Mouse (Mus musculus): Measurements from ENCODE around the gene Trpc1. TPM values are rescaled to one million over a fixed set of nuclear protein-coding genes. Genes with fewer than 3 reads are reported as not detected.

Gene Trpc1
- polyA plus RNA-seq, 1 experiment from 2014 or later = 8.3 TPM

DNA sequence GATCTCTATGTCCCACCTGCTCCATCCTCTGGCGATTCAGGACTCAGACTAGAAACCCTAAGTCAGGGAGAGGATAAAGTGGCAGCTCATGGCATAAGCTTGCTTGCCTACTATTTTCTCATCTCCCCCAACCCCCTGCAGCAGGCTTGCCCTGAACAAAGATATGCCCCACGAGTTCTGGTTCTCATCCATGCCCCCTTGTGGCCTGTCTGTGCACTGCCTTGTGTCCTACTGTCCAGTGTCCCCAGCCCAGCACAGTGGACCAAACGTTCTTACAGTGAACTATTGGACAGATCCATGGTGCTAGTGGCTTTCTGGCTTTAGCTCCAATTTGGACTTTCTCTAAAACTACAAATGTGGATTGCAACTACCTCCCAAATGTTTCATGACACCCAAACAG, 62.1 kb downstream of the Trpc1 start:
- Histone ChIP-seq H3K36me3 (ENCODE audit: control insufficient read depth, insufficient read depth, low read length) (no peaks in the 10 kb centered on the region), H3K4me3 (ENCODE audit: low read depth, low read length) (no peak overlapping the region), H3K27ac (ENCODE audit: low read length) (no peak overlapping the region), H3K9me3 (replicated peaks; ENCODE audit: control insufficient read depth, low read length, poor library complexity, severe bottlenecking) (no peaks in the 10 kb centered on the region), H3K9ac (ENCODE audit: low read depth, low read length) (no peak overlapping the region), H3K4me2 (ENCODE audit: low read length) (no peak overlapping the region), H3K27me3 (ENCODE audit: control insufficient read depth, insufficient read depth, low read depth, low read length) (no peaks in the 10 kb centered on the region), H3K4me1 (ENCODE audit: control insufficient read depth, insufficient read depth, low read length) (no peaks in the 10 kb centered on the region)
- WGBS = 70% methylated on average over 3 of the region's 3 CpGs
- ATAC-seq = no peak

DNA sequence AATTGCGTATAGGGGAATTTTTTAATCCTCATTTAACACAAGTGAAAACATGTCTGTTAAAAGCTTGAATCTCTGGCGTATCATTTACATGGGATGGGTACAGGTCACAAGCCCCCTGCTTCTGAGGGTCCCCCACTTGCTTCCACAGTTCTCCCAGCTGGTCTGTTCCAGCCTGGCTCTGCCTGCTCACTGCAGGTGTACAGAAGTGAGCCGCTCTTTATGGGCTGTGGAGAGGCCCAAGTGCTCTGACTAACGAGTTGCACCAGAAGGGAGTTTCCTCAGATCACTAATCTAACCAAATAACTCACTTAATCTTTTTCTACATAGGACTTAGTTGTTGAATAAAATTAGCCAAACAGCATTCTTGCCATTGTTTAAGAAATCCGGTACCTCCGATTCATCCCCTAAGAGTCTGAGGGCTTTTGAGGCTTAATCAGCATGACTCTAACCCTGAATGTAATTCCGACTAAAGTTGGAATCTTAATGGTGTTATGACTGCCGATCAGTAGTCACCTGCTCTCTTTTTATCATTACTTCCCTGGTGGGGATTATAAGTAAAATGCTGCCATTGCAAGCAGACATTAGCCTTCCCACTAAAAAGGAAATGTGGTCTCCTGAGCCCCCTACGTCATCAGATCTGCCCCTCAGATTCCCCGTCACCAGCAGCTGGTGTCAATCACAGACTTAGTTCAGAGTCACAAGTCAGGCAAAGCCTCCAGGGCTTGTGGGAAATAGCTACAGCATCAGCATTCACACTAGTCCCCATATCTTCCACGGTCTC, 64.3 kb downstream of the Trpc1 start:
- WGBS = 19% methylated on average over 11 of the region's 11 CpGs
- no peak overlapping the region for H3K27ac ChIP-seq (ENCODE audit: low read length)
- no peaks in the 10 kb centered on the region for H3K4me1 ChIP-seq (ENCODE audit: control insufficient read depth, insufficient read depth, low read length)
- H3K27me3 ChIP-seq (ENCODE audit: control insufficient read depth, insufficient read depth, low read depth, low read length) = no peaks in the 10 kb centered on the region
- H3K9me3 ChIP-seq (replicated peaks; ENCODE audit: control insufficient read depth, low read length, poor library complexity, severe bottlenecking) = no peaks in the 10 kb centered on the region
- no peak overlapping the region for H3K4me3 ChIP-seq (ENCODE audit: low read depth, low read length)
- H3K9ac ChIP-seq (ENCODE audit: low read depth, low read length) = no peak overlapping the region
- no peak overlapping the region for H3K4me2 ChIP-seq (ENCODE audit: low read length)
- H3K36me3 ChIP-seq (ENCODE audit: control insufficient read depth, insufficient read depth, low read length) = no peaks in the 10 kb centered on the region
- ATAC-seq = peak; percentile 45; the same call in 1 of the 2 replicates

DNA sequence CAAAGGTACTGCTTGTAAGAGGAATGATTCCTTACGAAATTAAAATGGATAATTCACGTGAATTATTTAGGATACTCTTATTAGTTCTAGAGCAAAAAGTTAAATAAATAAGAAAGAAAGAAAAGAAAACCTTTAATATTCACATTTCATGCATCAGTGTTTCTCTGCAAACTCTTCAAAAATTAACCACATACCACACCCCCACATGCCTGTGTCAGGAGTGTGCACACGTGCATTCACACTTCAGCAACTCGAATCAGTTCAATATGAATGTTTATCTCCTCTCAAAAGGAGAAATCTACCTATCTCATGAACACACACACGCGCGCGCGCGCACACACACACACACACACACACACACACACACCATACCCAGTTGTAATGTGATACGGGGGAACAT, 69.5 kb downstream of the Trpc1 start:
- Histone ChIP-seq H3K4me1 (ENCODE audit: control insufficient read depth, insufficient read depth, low read length) (no peaks in the 10 kb centered on the region), H3K27ac (ENCODE audit: low read length) (no peak overlapping the region), H3K4me3 (ENCODE audit: low read depth, low read length) (no peak overlapping the region), H3K27me3 (ENCODE audit: control insufficient read depth, insufficient read depth, low read depth, low read length) (no peaks in the 10 kb centered on the region), H3K9ac (ENCODE audit: low read depth, low read length) (no peak overlapping the region), H3K36me3 (ENCODE audit: control insufficient read depth, insufficient read depth, low read length) (no peaks in the 10 kb centered on the region), H3K9me3 (replicated peaks; ENCODE audit: control insufficient read depth, low read length, poor library complexity, severe bottlenecking) (no peaks in the 10 kb centered on the region), H3K4me2 (ENCODE audit: low read length) (no peak overlapping the region)
- WGBS = 92% methylated on average over 11 of the region's 11 CpGs
- ATAC-seq = no peak

DNA sequence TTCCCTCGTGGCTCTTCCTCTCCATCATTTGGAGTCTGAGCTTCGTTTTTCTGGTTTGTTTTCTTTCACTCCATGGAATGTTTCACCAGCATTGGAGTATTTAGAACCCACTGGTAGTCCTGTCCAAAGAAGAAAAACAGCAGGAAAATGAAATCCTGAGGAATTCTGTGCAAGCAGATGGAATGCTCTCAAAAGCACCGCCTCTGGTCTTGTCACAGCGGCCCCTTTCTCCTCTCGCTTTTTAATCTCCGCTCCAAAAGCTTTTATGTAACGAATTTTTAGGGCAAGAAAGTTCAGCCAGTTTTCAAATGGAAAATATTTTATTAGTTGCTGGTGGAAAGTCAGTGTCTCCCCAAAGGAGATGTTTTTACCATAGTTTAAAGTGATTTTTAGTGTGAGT, 70.2 kb downstream of the Trpc1 start:
- 67% methylated on average over 7 of the region's 7 CpGs for WGBS
- Histone ChIP-seq H3K4me2 (ENCODE audit: low read length) (no peak overlapping the region), H3K4me3 (ENCODE audit: low read depth, low read length) (no peak overlapping the region), H3K27me3 (ENCODE audit: control insufficient read depth, insufficient read depth, low read depth, low read length) (no peaks in the 10 kb centered on the region), H3K4me1 (ENCODE audit: control insufficient read depth, insufficient read depth, low read length) (no peaks in the 10 kb centered on the region), H3K27ac (ENCODE audit: low read length) (no peak overlapping the region), H3K36me3 (ENCODE audit: control insufficient read depth, insufficient read depth, low read length) (no peaks in the 10 kb centered on the region), H3K9me3 (replicated peaks; ENCODE audit: control insufficient read depth, low read length, poor library complexity, severe bottlenecking) (no peaks in the 10 kb centered on the region), H3K9ac (ENCODE audit: low read depth, low read length) (no peak overlapping the region)
- no peak for ATAC-seq

DNA sequence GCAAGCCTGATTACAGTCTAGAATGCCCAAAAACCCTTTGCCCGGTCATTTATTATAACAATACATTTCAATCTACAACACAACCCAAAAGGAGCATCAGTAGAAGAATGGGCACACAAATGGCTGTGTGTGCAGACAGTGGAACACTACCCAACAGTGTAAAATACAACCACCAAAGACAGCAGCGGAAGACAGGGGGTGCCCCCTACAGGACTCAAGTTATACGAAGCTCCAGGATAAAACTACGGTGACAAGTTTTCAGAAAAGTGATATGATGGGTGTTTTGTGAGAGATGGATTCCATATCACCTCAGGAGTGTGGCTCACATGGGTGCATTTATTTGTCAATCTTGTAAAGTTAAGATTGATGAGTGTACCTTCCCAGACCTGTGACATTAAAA, 74.2 kb downstream of the Trpc1 start:
- no peak overlapping the region for H3K4me3 ChIP-seq (ENCODE audit: low read depth, low read length)
- no peaks in the 10 kb centered on the region for H3K27me3 ChIP-seq (ENCODE audit: control insufficient read depth, insufficient read depth, low read depth, low read length)
- WGBS = 95% methylated on average over 4 of the region's 4 CpGs
- H3K36me3 ChIP-seq (ENCODE audit: control insufficient read depth, insufficient read depth, low read length) = no peaks in the 10 kb centered on the region
- no peak overlapping the region for H3K27ac ChIP-seq (ENCODE audit: low read length)
- ATAC-seq = no peak
- no peak overlapping the region for H3K9ac ChIP-seq (ENCODE audit: low read depth, low read length)
- H3K4me2 ChIP-seq (ENCODE audit: low read length) = no peak overlapping the region
- no peaks in the 10 kb centered on the region for H3K9me3 ChIP-seq (replicated peaks; ENCODE audit: control insufficient read depth, low read length, poor library complexity, severe bottlenecking)
- H3K4me1 ChIP-seq (ENCODE audit: control insufficient read depth, insufficient read depth, low read length) = no peaks in the 10 kb centered on the region

DNA sequence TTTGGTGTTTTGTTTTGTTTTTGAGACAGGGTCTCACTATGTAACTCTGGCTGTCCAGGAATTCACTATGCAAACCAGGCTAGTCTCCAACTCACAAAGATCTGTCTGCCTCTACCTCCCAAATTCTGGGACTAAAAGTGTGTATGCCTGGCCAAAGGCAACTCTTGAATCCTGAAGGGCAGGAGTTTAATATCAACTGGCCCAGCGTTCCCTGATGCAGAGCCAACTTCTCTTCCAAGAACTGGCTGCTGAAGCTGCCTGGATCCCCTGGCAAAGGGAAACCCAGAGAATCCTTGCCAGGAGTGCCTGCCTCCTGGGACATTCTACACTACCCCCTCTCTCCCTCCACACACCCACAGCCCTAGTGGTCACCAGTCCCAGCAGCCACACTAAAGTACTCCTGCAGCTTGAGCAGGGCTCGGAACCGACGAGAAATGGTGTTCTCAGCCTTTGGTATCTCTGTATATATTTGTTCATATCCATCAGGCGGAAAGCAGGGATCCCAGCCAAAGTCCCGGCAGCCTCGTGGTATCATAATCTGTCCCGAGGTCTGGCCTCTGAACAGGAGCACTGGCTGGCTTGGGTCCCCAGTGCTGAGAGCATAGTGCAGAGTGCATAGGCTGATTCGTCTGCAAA, 75.0 kb downstream of the Trpc1 start:
- Histone ChIP-seq H3K4me1 (ENCODE audit: control insufficient read depth, insufficient read depth, low read length) (no peaks in the 10 kb centered on the region), H3K9ac (ENCODE audit: low read depth, low read length) (no peak overlapping the region), H3K27me3 (ENCODE audit: control insufficient read depth, insufficient read depth, low read depth, low read length) (no peaks in the 10 kb centered on the region), H3K36me3 (ENCODE audit: control insufficient read depth, insufficient read depth, low read length) (no peaks in the 10 kb centered on the region), H3K4me2 (ENCODE audit: low read length) (no peak overlapping the region), H3K27ac (ENCODE audit: low read length) (no peak overlapping the region), H3K9me3 (replicated peaks; ENCODE audit: control insufficient read depth, low read length, poor library complexity, severe bottlenecking) (no peaks in the 10 kb centered on the region), H3K4me3 (ENCODE audit: low read depth, low read length) (no peak overlapping the region)
- ATAC-seq = peak; percentile 60; the same call in 1 of the 2 replicates
- WGBS = 82% methylated on average over 9 of the region's 9 CpGs

DNA sequence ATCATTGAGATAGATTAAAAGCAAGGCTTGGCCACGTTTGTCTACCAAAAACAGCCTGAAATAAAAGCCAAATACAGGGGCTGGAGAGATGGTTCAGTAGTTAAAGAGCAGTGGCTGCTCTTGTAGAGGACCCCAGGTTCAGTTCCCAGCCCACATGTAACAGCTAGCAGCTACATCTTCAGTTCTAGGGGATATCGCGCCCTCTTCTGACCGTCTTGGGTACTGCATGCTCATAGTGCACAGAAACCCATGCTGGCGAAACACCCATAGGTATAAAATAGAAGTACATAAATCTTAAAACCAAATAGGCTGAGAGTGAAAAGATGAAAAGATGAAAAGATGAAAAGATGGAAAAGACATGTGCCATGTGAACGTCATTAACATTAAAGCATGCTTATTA, 77.4 kb downstream of the Trpc1 start:
- Histone ChIP-seq H3K9me3 (replicated peaks; ENCODE audit: control insufficient read depth, low read length, poor library complexity, severe bottlenecking) (no peaks in the 10 kb centered on the region), H3K9ac (ENCODE audit: low read depth, low read length) (no peak overlapping the region), H3K27me3 (ENCODE audit: control insufficient read depth, insufficient read depth, low read depth, low read length) (no peaks in the 10 kb centered on the region), H3K27ac (ENCODE audit: low read length) (no peak overlapping the region), H3K4me1 (ENCODE audit: control insufficient read depth, insufficient read depth, low read length) (no peaks in the 10 kb centered on the region), H3K36me3 (ENCODE audit: control insufficient read depth, insufficient read depth, low read length) (no peaks in the 10 kb centered on the region), H3K4me2 (ENCODE audit: low read length) (no peak overlapping the region), H3K4me3 (ENCODE audit: low read depth, low read length) (no peak overlapping the region)
- ATAC-seq = no peak
- 87% methylated on average over 6 of the region's 6 CpGs for WGBS

DNA sequence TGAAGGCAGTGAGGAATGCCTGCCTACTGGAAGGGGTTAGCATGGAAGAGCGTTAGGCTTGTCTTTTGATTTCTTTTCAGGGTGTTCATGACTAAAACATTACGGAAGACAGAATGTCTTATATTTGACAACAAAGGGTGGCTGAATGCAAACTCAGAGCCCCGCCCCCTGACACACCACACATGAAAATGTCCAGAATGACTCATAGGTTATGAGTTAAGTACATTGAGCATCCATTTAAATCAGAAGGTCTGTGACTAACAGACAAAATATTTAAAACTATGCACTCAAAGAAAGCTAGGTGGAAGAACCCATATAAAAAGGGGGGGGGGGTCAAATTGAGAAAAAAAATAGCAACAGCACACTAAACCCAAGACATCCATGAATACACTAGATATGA, 77.8 kb downstream of the Trpc1 start:
- Histone ChIP-seq H3K36me3 (ENCODE audit: control insufficient read depth, insufficient read depth, low read length) (no peaks in the 10 kb centered on the region), H3K27me3 (ENCODE audit: control insufficient read depth, insufficient read depth, low read depth, low read length) (no peaks in the 10 kb centered on the region), H3K9ac (ENCODE audit: low read depth, low read length) (no peak overlapping the region), H3K4me3 (ENCODE audit: low read depth, low read length) (no peak overlapping the region), H3K9me3 (replicated peaks; ENCODE audit: control insufficient read depth, low read length, poor library complexity, severe bottlenecking) (no peaks in the 10 kb centered on the region), H3K4me1 (ENCODE audit: control insufficient read depth, insufficient read depth, low read length) (no peaks in the 10 kb centered on the region), H3K27ac (ENCODE audit: low read length) (no peak overlapping the region), H3K4me2 (ENCODE audit: low read length) (no peak overlapping the region)
- 91% methylated on average over 3 of the region's 3 CpGs for WGBS
- no peak for ATAC-seq

DNA sequence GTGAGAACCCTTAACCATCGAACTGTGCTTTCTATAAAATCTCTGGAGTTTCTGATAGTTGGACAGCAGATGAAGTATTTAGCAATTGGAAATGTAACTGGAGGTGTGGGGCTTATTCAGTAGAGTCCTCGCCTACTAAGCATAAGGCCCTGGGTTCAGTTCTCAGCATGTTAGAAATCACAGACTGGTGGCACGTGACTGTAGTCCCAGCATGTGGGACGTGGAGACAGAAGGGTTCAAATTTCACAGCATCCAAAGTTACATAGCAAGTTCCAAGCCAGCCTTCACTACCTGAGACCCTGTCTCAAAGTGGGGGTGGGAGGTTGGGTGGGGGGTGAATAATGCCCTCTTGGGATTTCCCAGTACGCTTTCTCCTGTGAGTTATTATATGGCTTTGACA, 81.9 kb downstream of the Trpc1 start:
- Histone ChIP-seq H3K4me1 (ENCODE audit: control insufficient read depth, insufficient read depth, low read length) (peaks cover 3% of the 10 kb centered on the region; the same call in 1 of the 2 replicates), H3K27me3 (ENCODE audit: control insufficient read depth, insufficient read depth, low read depth, low read length) (no peaks in the 10 kb centered on the region), H3K27ac (ENCODE audit: low read length) (peak overlapping the region; percentile 15; the same call in 1 of the 2 replicates), H3K4me3 (ENCODE audit: low read depth, low read length) (no peak overlapping the region), H3K9me3 (replicated peaks; ENCODE audit: control insufficient read depth, low read length, poor library complexity, severe bottlenecking) (no peaks in the 10 kb centered on the region), H3K9ac (ENCODE audit: low read depth, low read length) (no peak overlapping the region), H3K36me3 (ENCODE audit: control insufficient read depth, insufficient read depth, low read length) (no peaks in the 10 kb centered on the region), H3K4me2 (ENCODE audit: low read length) (no peak overlapping the region)
- ATAC-seq = no peak
- WGBS = 57% methylated on average over 5 of the region's 5 CpGs

Data from midbrain, embryonic 16.5 days (tissue).